Mouse (Mus musculus) kidney, adult 2 months (tissue): ENCODE results near the gene Aven. TPM values are rescaled to one million over a fixed set of nuclear protein-coding genes. Genes with fewer than 3 reads are reported as not detected.

ENCODE experiments used
- DNase-seq: peaks from one replicate; pipeline ENCODE4 v3.0.0; 2021
- H3K27ac ChIP-seq: fragments of 200-500 bp; 2 replicates; pipeline ENCODE4 v1.5.1; 2012; ENCODE audit warnings: low read depth, low read length, control low read depth, inconsistent platforms; ENCODE audit not compliant: insufficient read depth
- H3K27me3 ChIP-seq: fragments of 200-500 bp; replicated peaks from 2 replicates; pipeline ENCODE4 v1.6.1; 2012; ENCODE audit warnings: mild to moderate bottlenecking, moderate library complexity, low read length, inconsistent platforms; ENCODE audit not compliant: control insufficient read depth, insufficient read depth
- H3K36me3 ChIP-seq: fragments of 200-500 bp; 2 replicates; pipeline ENCODE4 v1.6.1; 2012; ENCODE audit warnings: mild to moderate bottlenecking, moderate library complexity, low read length, inconsistent platforms; ENCODE audit not compliant: control insufficient read depth, insufficient read depth
- H3K4me1 ChIP-seq: fragments of 200-500 bp; 2 replicates; pipeline ENCODE4 v1.6.1; 2011; ENCODE audit warnings: low read length; ENCODE audit not compliant: control insufficient read depth, insufficient read depth
- H3K4me3 ChIP-seq: fragments of 200-500 bp; 2 replicates; pipeline ENCODE4 v1.5.1; 2011; ENCODE audit warnings: mild to moderate bottlenecking, low read depth, low read length, control low read depth; ENCODE audit not compliant: insufficient read depth
- CTCF ChIP-seq: fragments of 200-500 bp; conservative IDR thresholded peaks from 2 replicates; pipeline ENCODE4 v1.5.1; 2011; ENCODE audit warnings: low read depth, mild to moderate bottlenecking, control low read depth, low read length, moderate library complexity, mixed read lengths; ENCODE audit not compliant: insufficient read depth, insufficient read length
- POLR2A ChIP-seq: fragments of 200-500 bp; IDR thresholded peaks from one replicate; pipeline ENCODE4 v1.6.1; 2011; ENCODE audit warnings: low read depth, low read length, control low read depth
- WGBS: fragments of 180-500 bp; shearing (Covaris S2); methylation state at CpG from one replicate; pipeline ENCODE4 v1.1.7; 2018; 5-methylcytosine and 5-hydroxymethylcytosine counted together
- polyA plus RNA-seq: library from polyadenylated mRNA; depleted of rRNA; stranded (reverse); fragments of >200 nt; gene quantifications from 2 replicates; pipeline ENCODE4 v1.2.3, GENCODE M21; 2012

The Aven gene
- polyA plus RNA-seq, 1 experiment = 9.5 TPM

DNA sequence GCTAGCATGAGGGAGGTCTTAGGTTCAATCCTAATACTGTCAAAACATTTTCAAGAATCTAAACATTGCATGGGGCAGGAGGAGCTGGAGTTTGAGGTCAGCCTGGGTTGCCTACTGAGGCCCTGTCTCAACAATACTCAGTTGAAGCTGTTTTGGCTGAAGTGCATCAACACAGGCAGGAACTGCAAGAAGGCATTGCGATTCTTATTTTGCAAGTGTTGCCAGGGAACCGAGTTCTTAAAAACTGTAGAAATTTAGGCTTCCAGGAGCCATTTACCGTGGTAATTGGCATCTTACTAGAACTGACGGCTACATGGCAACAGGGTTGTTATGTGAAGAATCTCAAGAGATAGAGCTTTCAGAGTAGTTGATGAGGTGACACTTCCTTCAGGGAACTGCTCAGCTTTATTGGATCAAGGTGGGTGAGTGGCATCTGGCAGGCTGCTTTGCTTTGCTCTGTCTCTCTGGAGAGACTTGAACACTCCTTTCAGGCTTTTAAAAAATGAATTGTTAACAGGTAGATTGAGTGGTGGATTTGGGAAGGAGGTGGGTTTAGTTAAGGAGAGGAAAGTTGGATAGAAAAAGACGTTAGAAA is 14.2 kb downstream of the Aven start:
- H3K4me1 ChIP-seq = peaks cover 4% of the 10 kb centered on the region; the same call in 1 of the 2 replicates
- no peak overlapping the region for H3K27ac ChIP-seq
- H3K27me3 ChIP-seq = no peaks in the 10 kb centered on the region
- H3K36me3 ChIP-seq = no peaks in the 10 kb centered on the region
- no peak for TF ChIP-seq CTCF
- TF ChIP-seq POLR2A = no peak
- WGBS = 92% methylated on average over 5 of the region's 5 CpGs
- no peak overlapping the region for H3K4me3 ChIP-seq
- no peak for DNase-seq

DNA sequence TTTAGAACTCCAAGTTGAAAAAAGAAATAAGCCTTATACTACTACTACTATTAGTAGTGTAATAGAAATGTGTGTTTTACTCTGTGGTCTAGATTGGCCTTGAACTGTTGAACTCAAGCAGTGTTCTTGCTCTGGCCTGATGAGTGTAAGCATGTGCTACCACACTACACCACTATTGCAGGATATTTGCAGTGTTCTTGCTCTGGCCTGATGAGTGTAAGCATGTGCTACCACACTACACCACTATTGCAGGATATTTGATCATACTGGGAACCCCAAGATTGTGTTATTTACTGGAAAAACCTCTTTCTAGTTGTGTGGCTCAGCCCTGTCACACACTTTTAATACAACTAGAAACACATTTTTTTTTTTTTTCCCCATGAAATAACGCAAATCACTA is 14.7 kb downstream of the Aven start:
- H3K4me3 ChIP-seq = no peak overlapping the region
- H3K4me1 ChIP-seq = peaks cover 4% of the 10 kb centered on the region; the same call in 1 of the 2 replicates
- no peak for TF ChIP-seq POLR2A
- TF ChIP-seq CTCF = no peak
- no peaks in the 10 kb centered on the region for H3K36me3 ChIP-seq
- H3K27me3 ChIP-seq = no peaks in the 10 kb centered on the region
- H3K27ac ChIP-seq = no peak overlapping the region
- no peak for DNase-seq
- 98% methylated on average over 1 of the region's 1 CpGs for WGBS

DNA sequence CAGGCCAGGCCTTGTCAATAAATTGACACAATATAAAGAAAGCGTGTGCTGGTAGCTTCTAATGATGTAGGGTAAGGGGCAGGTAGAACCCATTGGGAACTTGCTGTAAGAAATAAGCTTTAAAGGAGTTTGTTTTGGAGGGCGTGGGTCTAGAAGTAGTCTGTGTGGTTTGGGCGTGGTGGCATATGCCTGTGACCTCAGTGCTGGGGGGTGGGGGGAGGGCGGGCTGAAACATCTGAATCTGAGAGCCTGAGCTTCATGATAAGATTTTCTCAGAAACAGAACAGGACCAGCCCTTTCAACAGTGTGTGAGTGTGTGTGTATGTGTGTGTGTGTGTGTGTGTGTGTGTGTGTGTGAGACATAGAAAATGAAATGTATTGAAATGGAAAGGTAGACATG is 17.4 kb downstream of the Aven start:
- peaks cover 4% of the 10 kb centered on the region; the same call in 1 of the 2 replicates for H3K4me1 ChIP-seq
- H3K36me3 ChIP-seq = no peaks in the 10 kb centered on the region; the same call in 1 of the 2 replicates
- TF ChIP-seq POLR2A (no peak), CTCF (no peak)
- no peak overlapping the region for H3K27ac ChIP-seq
- no peak for DNase-seq
- WGBS = 94% methylated on average over 4 of the region's 4 CpGs
- H3K27me3 ChIP-seq = no peaks in the 10 kb centered on the region
- no peak overlapping the region for H3K4me3 ChIP-seq

DNA sequence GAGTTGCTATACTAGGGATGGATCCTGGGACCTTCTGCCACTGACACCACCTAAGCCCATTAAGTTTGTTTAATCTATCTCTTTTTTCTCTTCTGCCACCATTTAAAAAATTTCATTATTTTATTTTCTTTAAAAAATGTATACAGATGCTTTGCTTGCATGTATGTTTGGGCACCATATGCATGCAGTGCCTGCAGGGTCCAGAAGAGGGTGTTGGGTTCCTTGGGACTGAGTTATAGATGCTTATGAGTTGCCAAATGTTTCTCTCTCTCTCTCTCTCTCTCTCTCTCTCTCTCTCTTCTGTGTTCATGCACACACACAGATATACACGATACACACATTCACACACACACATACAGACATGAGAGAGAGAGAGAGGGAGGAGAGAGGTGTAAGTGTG is 20.3 kb downstream of the Aven start:
- Histone ChIP-seq H3K36me3 (no peaks in the 10 kb centered on the region; the same call in 1 of the 2 replicates), H3K4me3 (no peak overlapping the region), H3K4me1 (0 out of 2 replicates have a peak, but pooled peaks cover 4% of the 10 kb centered on the region), H3K27me3 (no peaks in the 10 kb centered on the region), H3K27ac (no peak overlapping the region)
- WGBS = 100% methylated on average over 1 of the region's 1 CpGs
- no peak for DNase-seq
- TF ChIP-seq POLR2A = no peak
- no peak for TF ChIP-seq CTCF

DNA sequence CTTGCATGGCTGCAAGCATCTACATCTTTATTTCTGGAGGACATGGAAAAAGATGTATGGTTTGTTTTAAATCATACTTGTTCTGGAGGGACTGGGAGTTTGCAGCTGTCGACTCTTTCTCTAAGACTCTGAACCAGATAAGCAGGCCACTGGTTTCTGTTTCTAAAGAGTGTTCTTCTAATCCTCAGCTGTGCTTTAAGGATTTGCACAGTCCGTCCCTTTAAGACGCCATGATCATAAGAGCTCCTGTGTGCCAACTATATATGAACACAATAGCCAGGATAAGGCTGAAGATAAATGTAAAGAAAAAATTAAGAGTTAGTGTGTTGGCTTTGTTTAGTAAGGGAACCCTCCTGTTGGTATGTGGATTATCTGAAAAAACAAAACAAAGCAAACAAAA is 24.0 kb downstream of the Aven start:
- Histone ChIP-seq H3K27me3 (no peaks in the 10 kb centered on the region), H3K4me1 (no peaks in the 10 kb centered on the region), H3K27ac (no peak overlapping the region), H3K4me3 (no peak overlapping the region), H3K36me3 (no peaks in the 10 kb centered on the region; the same call in 1 of the 2 replicates)
- no peak for DNase-seq
- no peak for TF ChIP-seq POLR2A
- no peak for TF ChIP-seq CTCF
- 93% methylated on average over 3 of the region's 3 CpGs for WGBS

DNA sequence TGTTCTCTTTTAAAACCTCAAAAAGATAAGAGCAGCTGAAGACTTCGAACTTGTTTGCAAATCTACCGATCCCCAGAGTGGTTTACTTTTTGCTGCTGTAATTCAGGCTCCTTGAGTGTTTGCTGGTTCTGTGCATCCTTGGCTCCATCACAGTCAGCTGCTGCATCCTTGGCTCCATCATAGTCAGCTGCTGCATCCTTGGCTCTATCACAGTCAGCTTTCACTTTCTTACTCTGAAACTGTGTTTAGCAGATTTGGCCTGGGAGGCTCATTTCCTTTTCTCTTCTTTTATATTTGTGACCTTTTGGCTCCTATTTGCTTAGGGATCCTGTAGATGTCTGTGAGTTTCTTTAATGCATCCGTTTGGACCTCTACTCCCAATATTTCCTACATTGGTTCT is 24.5 kb downstream of the Aven start:
- no peaks in the 10 kb centered on the region for H3K27me3 ChIP-seq
- H3K4me1 ChIP-seq = no peaks in the 10 kb centered on the region
- 86% methylated on average over 3 of the region's 3 CpGs for WGBS
- no peak overlapping the region for H3K4me3 ChIP-seq
- no peak for DNase-seq
- no peaks in the 10 kb centered on the region; the same call in 1 of the 2 replicates for H3K36me3 ChIP-seq
- TF ChIP-seq POLR2A (no peak), CTCF (no peak)
- no peak overlapping the region for H3K27ac ChIP-seq

DNA sequence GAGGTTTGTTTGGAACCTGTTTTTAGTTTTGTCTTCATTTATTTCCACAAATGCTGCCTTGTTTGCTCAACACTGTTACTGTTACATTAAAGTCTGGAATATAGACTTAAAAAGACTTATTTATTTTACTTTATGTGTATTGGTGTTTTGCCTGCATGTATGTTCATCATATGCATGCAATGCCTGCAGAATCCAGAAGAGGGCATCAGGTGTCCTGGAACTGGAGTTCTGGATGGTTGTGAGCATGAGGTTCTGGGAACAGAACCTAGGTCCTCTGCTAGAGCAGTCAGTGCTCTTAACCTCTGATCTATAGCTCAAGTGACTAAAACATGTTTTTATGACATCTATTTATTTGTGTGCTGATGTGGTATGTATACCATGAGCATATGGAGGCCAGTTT is 25.8 kb downstream of the Aven start:
- TF ChIP-seq CTCF = no peak
- no peak for TF ChIP-seq POLR2A

More for the DNA sequence above, 25.8 kb downstream of the Aven start:
- no peak overlapping the region for H3K27ac ChIP-seq
- no peaks in the 10 kb centered on the region for H3K4me1 ChIP-seq
- no peak overlapping the region for H3K4me3 ChIP-seq
- no peaks in the 10 kb centered on the region; the same call in 1 of the 2 replicates for H3K36me3 ChIP-seq
- no peak for DNase-seq
- H3K27me3 ChIP-seq = no peaks in the 10 kb centered on the region
